Mouse (Mus musculus): ENCODE measurements at regions not wholly inside any gene's neighbourhood (a gene's known extent, or its start where the extent isn't known, plus 50 kb on each side); places are given as distances from the start of the nearest gene placed in this dataset.

DNA sequence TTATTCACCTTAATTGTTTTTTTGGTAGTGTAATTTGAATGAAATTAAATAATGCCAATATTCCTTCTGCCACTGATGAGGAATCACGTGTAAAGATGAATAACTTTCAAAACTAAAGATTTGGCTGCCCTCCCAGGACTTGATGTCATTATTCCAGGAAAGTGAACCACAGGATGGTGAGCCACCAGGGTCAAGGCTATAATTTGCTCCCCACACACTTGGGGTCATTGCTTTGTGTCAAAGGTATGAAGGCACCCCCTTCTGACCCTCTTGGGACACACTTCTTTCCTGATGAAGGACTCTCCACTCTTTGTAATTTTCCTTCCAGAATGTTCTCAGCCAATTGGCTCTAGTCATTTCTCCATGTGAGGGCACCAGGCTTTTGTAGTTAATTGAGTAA lies 313.4 kb downstream of the Gm11011 start:
- Histone ChIP-seq H3K4me2 (no peak overlapping the region), H3K9me3 (replicated peaks) (no peaks in the 10 kb centered on the region), H3K4me3 (replicated peaks) (no peak overlapping the region), H3K36me3 (no peaks in the 10 kb centered on the region), H3K9ac (replicated peaks) (no peak overlapping the region), H3K4me1 (peaks cover 8% of the 10 kb centered on the region; the same call in 1 of the 2 replicates), H3K27me3 (replicated peaks) (no peaks in the 10 kb centered on the region), H3K27ac (replicated peaks) (no peak overlapping the region)
- 78% methylated on average over 1 of the region's 1 CpGs for WGBS
- ATAC-seq (ENCODE audit: low FRiP score): no peak

DNA sequence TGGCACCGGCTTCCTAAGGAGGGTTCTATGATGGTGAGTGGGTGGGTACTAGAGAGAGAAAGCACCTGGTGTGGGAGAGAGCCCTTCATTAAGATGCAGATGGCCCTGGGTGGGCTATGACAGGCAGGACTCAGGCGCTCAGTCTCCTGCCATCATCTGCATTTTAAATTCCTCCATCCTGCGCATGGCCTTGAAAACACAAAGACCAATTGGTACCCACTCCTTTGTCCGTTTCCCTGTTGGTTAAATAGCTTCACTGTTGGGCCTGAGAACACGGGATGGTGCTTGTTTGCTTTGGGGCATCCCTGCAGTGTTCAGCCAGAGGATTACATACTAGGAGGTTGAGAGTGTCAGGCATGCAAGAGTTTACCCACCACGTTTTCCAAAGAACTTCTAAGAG lies 314.9 kb downstream of the Gm11011 start:
- Histone ChIP-seq H3K4me1 (peaks cover 8% of the 10 kb centered on the region; the same call in 1 of the 2 replicates), H3K9me3 (replicated peaks) (no peaks in the 10 kb centered on the region), H3K27me3 (replicated peaks) (no peaks in the 10 kb centered on the region), H3K4me3 (replicated peaks) (no peak overlapping the region), H3K27ac (replicated peaks) (no peak overlapping the region), H3K9ac (replicated peaks) (no peak overlapping the region), H3K4me2 (no peak overlapping the region), H3K36me3 (no peaks in the 10 kb centered on the region)
- ATAC-seq (ENCODE audit: low FRiP score): no peak
- 18% methylated on average over 6 of the region's 6 CpGs for WGBS

DNA sequence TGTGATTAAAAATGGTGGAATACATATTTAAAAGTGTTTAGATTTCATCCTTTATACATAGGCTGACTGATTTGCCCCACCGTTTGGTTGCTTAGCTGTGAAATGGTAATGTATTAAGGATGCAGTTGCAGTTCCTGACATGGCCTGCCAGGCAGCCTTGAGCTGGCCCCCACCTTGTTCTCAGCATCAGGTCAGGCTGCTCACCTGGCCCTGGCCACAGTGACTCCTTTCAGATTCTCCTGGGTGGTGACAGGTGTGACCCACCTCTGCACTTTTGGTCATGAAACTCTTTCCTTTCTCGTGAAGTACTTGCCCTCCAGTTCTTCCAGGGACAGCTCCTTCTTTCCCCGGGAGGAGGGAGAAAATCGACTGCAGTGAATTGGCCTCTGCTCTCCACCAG lies 315.5 kb downstream of the Gm11011 start:
- Histone ChIP-seq H3K27me3 (replicated peaks) (no peaks in the 10 kb centered on the region), H3K9ac (replicated peaks) (no peak overlapping the region), H3K36me3 (no peaks in the 10 kb centered on the region), H3K4me2 (no peak overlapping the region), H3K27ac (replicated peaks) (no peak overlapping the region), H3K4me1 (peaks cover 8% of the 10 kb centered on the region; the same call in 1 of the 2 replicates), H3K4me3 (replicated peaks) (no peak overlapping the region), H3K9me3 (replicated peaks) (no peaks in the 10 kb centered on the region)
- ATAC-seq (ENCODE audit: low FRiP score): no peak
- 40% methylated on average over 4 of the region's 4 CpGs for WGBS

DNA sequence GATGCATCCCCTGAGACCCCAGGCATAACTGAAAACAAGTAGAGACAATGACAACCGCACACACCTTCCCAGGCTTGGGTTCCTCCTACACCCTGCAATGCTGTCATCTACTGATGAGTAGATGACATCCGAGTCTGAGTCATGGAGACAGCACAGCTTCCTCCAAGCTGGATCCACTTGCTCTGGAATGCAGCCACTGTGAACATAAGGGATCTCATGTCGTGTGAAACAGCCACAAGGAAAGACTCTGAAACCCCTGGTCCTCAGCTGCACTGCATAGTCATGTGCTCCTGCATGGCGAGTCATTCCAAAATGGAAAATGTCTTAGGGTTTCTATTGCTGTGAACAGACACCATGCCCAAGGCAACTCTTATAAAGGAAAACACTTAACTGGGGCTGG lies 305.2 kb upstream of the Zfp64 start:
- no peaks in the 10 kb centered on the region for H3K36me3 ChIP-seq
- no peaks in the 10 kb centered on the region for H3K4me1 ChIP-seq
- no peaks in the 10 kb centered on the region for H3K9me3 ChIP-seq (replicated peaks)
- no peaks in the 10 kb centered on the region for H3K27me3 ChIP-seq (replicated peaks)
- WGBS: 86% methylated on average over 4 of the region's 4 CpGs
- H3K4me2 ChIP-seq: no peak overlapping the region
- H3K27ac ChIP-seq (replicated peaks): no peak overlapping the region
- H3K4me3 ChIP-seq (replicated peaks): no peak overlapping the region
- H3K9ac ChIP-seq (replicated peaks): no peak overlapping the region
- ATAC-seq (ENCODE audit: low FRiP score): no peak

DNA sequence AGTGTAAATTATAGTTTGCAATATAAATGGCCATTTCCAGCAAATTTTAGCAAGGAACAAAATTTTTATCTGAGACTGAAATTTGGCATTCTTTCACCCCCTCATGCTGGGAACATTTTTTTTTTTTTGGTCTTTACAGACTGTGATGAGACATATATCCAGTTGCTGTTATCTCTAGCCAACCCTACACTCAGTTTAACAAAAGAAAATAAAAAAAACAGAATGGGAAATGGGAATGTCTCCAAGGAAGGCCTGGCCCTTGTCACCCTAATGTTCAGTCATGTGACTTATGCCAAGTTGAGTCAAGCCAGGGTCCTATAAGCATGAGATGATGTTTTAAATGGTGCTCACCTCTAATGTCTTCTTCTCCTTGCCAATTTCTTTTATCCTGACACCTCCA lies 289.2 kb upstream of the Zfp64 start:
- no peak overlapping the region for H3K27ac ChIP-seq (replicated peaks)
- 0 out of 2 replicates have a peak, but pooled peaks cover 1% of the 10 kb centered on the region for H3K4me1 ChIP-seq
- no peak for ATAC-seq (ENCODE audit: low FRiP score)
- H3K9ac ChIP-seq (replicated peaks): no peak overlapping the region
- no peaks in the 10 kb centered on the region for H3K27me3 ChIP-seq (replicated peaks)
- no peaks in the 10 kb centered on the region for H3K9me3 ChIP-seq (replicated peaks)
- H3K4me3 ChIP-seq (replicated peaks): no peak overlapping the region
- no peaks in the 10 kb centered on the region for H3K36me3 ChIP-seq
- H3K4me2 ChIP-seq: no peak overlapping the region

DNA sequence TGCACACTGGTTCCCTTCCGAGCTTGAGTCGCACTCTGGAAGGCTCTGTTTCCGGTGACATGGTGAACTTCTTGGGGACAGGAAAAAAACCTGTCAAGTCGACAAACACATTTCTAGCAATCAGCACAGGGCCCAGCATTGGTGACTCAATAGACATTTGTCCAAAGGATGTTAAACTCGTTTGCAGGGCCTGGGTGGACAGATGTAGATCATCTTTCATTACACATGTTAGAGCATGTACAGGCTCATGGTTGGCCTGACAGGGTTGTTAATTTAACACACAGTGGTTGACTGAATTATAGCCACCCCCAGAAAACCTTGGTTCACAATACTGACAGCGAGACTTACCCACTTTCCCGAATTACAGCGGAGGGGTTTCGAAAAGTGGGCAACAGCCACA lies 288.6 kb upstream of the Zfp64 start:
- H3K27me3 ChIP-seq (replicated peaks): no peaks in the 10 kb centered on the region
- 0 out of 2 replicates have a peak, but pooled peaks cover 6% of the 10 kb centered on the region for H3K4me1 ChIP-seq
- no peaks in the 10 kb centered on the region for H3K9me3 ChIP-seq (replicated peaks)
- no peak overlapping the region for H3K27ac ChIP-seq (replicated peaks)
- no peaks in the 10 kb centered on the region for H3K36me3 ChIP-seq
- WGBS: 93% methylated on average over 9 of the region's 9 CpGs
- no peak for ATAC-seq (ENCODE audit: low FRiP score)
- no peak overlapping the region for H3K4me3 ChIP-seq (replicated peaks)
- no peak overlapping the region for H3K9ac ChIP-seq (replicated peaks)
- no peak overlapping the region for H3K4me2 ChIP-seq

DNA sequence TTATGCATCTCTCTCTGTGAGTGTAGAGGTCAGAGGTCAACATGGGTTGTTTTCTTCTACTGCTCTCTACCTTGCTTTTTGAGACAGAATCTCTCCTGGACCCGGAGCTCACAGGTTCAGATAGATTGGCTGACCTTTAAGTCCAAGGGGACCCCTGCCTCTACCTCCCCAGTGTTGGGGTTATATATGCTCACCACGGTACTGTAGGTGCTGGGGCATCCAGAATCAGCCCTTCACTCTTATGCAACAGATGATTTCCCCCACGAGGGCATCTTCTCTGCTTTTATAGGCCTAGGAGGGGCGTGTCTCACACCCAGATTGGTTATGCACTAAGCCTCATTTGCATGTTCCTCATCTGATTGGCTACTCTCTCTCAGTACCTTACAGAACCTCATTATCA lies 282.5 kb upstream of the Zfp64 start:
- 92% methylated on average over 4 of the region's 4 CpGs for WGBS
- H3K4me2 ChIP-seq: no peak overlapping the region
- ATAC-seq (ENCODE audit: low FRiP score): no peak

DNA sequence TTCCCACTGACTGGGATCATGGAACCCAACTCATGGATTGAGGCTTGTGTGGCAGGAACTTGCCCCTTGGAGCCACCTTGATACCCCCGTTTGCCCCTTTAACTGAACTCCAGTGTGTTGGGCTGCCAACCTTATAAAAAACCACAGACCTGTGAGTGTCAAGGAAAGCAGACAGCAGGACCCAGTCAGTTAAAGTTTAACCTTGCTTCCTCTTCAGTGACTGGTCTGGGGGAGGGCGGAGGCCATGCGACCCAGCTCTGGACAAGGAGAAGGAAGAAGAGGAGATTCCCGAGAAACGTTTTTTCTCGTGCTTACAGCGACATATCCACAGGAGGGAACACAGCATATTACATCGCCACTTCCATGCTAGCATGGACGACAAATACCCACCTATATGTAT lies 281.9 kb upstream of the Zfp64 start:
- 87% methylated on average over 9 of the region's 9 CpGs for WGBS
- H3K4me1 ChIP-seq: peaks cover 6% of the 10 kb centered on the region; the same call in 1 of the 2 replicates

More for the DNA sequence above, 282.5 kb upstream of the Zfp64 start:
- Histone ChIP-seq H3K9me3 (replicated peaks) (no peaks in the 10 kb centered on the region), H3K27me3 (replicated peaks) (no peaks in the 10 kb centered on the region), H3K4me1 (peaks cover 6% of the 10 kb centered on the region; the same call in 1 of the 2 replicates), H3K4me3 (replicated peaks) (no peak overlapping the region), H3K36me3 (no peaks in the 10 kb centered on the region), H3K27ac (replicated peaks) (no peak overlapping the region), H3K9ac (replicated peaks) (no peak overlapping the region)

DNA sequence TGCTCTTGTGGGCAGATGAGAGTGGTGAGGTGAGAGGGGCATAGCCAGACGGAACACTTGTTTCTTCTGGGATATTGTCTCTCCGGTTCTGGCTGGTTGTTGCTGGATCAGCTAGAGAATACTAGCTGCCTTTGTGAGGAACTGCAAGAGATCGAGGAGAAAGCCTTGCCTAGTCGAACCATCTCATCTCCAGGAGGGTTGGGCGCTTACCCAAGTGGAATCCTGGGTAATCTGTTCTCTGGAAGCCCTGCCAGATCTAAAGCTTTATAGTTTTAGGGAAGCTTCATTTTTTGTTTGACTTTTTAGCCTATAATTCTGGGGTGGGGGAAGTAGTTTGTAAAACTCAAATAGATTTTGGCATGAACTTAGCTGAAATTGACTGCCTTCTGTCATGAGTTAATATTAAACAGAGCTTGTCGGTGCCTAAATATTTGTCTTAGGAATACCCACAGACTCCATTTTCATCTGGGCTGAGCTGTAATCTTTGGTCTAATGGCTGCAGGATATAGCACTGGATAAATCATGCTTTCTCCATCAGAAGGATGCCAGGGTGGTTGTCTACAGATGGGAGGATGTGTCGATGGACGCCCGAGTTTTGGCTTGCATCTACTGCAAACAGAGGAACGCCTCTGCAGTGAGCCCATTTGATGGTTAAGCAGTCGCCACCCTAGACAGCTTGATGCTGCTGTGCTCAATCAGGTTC lies 279.1 kb upstream of the Zfp64 start:
- no peak overlapping the region for H3K4me2 ChIP-seq
- WGBS: 80% methylated on average over 11 of the region's 11 CpGs

More for the DNA sequence above, 281.9 kb upstream of the Zfp64 start:
- Histone ChIP-seq H3K4me2 (no peak overlapping the region), H3K9ac (replicated peaks) (no peak overlapping the region), H3K27ac (replicated peaks) (no peak overlapping the region), H3K4me3 (replicated peaks) (no peak overlapping the region), H3K27me3 (replicated peaks) (no peaks in the 10 kb centered on the region), H3K9me3 (replicated peaks) (no peaks in the 10 kb centered on the region), H3K36me3 (no peaks in the 10 kb centered on the region)
- no peak for ATAC-seq (ENCODE audit: low FRiP score)

DNA sequence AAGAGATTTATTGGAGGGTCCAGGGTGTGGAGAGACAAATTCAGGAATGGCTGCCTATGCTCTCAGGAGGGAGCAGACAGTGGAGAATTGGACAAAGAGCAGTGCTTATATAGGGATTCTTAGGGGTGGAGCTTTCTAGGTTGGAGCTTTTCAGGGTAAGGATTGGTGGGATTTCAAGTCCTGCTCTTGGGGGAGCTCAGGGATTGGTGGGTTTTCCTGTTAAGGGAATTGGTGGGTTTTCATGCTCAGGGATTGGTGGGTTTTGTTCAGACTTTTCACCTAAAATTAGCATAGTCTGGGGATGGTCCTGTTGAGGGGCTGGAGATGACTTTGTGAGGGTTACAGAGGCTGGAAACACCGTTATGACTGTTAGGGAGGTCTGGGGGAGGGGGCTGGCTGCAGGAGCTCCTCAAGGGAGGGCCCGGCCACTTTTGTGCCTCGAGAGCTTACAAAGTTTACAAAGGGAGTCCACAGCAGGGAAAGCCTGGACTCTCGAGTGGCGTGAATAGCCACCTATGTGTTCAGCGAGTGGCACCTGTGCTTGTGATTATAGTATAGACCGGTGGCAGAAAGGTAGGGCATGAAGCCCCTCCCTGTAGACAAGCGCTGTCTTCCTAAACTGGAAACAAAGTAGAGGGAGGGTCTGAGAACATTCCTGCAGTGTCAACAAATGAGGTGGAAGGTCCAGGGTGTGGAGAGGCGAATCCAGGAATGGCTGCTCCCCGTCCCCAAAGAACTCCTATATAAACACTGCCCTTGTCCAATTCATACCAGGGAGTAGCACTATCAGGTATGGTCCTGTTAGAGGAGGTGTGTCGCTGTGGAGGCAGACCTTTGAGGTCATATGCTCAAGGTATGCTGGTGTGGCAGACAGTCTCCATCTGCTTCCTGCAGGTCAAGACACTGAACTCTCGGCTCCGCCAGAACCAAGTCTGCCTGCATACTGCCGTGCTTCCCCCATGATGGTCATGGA lies 278.1 kb upstream of the Zfp64 start:
- 85% methylated on average over 14 of the region's 14 CpGs for WGBS
- Histone ChIP-seq H3K9ac (replicated peaks) (no peak overlapping the region), H3K4me2 (no peak overlapping the region), H3K9me3 (replicated peaks) (no peaks in the 10 kb centered on the region), H3K27me3 (replicated peaks) (no peaks in the 10 kb centered on the region), H3K27ac (replicated peaks) (no peak overlapping the region), H3K36me3 (no peaks in the 10 kb centered on the region), H3K4me1 (no peaks in the 10 kb centered on the region; the same call in 1 of the 2 replicates), H3K4me3 (replicated peaks) (no peak overlapping the region)
- no peak for ATAC-seq (ENCODE audit: low FRiP score)

More for the DNA sequence above, 279.1 kb upstream of the Zfp64 start:
- no peak overlapping the region for H3K9ac ChIP-seq (replicated peaks)
- no peaks in the 10 kb centered on the region for H3K9me3 ChIP-seq (replicated peaks)
- no peaks in the 10 kb centered on the region for H3K36me3 ChIP-seq
- no peak for ATAC-seq (ENCODE audit: low FRiP score)
- no peaks in the 10 kb centered on the region for H3K27me3 ChIP-seq (replicated peaks)
- H3K27ac ChIP-seq (replicated peaks): no peak overlapping the region
- H3K4me1 ChIP-seq: peaks cover 4% of the 10 kb centered on the region; the same call in 1 of the 2 replicates
- no peak overlapping the region for H3K4me3 ChIP-seq (replicated peaks)

DNA sequence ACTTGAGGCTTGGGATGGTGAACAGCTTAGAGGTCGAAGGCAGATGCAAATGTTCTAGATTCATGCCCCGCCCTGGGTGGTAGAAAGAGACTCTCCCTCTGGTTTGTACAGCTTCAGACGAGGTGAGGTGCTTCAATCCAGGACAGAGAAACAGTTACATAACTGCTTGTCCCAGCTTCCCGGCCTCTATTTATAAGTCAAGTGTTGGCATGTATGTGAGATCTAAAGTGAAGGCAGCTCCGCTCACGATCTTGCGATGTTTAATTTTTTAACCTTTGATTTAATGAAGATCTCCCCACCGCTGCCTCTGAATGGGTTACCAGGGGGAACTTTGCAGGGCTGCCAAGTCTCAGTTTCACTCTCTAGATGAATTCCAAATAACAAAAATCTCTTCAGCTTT lies 266.9 kb upstream of the Zfp64 start:
- no peak for ATAC-seq (ENCODE audit: low FRiP score)
- Histone ChIP-seq H3K27ac (replicated peaks) (no peak overlapping the region), H3K4me2 (no peak overlapping the region), H3K9me3 (replicated peaks) (no peaks in the 10 kb centered on the region), H3K4me1 (no peaks in the 10 kb centered on the region; the same call in 1 of the 2 replicates), H3K9ac (replicated peaks) (no peak overlapping the region), H3K27me3 (replicated peaks) (no peaks in the 10 kb centered on the region), H3K4me3 (replicated peaks) (no peak overlapping the region), H3K36me3 (no peaks in the 10 kb centered on the region)
- 84% methylated on average over 8 of the region's 8 CpGs for WGBS

DNA sequence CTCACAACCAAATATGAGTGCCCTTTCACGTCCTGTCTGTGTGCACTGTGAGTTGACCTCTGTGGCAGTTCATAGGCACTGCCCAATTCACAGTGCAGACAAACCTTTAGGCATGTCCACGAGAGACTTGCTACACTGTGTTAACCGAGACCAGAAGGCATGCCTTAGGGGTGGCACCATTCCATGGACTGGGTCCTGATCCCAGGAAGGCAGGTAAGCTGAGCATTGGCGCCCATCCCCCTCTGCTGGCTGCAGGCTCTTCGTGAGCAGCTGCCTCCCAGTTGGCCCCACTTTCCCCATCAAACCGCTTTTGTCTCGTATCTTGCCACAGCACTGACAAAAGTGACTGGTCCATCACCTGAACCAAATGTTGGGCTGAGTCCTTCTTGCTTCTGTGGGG lies 265.8 kb upstream of the Zfp64 start:
- ATAC-seq (ENCODE audit: low FRiP score): no peak
- Histone ChIP-seq H3K4me3 (replicated peaks) (no peak overlapping the region), H3K4me2 (no peak overlapping the region), H3K9ac (replicated peaks) (no peak overlapping the region), H3K9me3 (replicated peaks) (no peaks in the 10 kb centered on the region), H3K27ac (replicated peaks) (no peak overlapping the region), H3K36me3 (no peaks in the 10 kb centered on the region), H3K27me3 (replicated peaks) (no peaks in the 10 kb centered on the region), H3K4me1 (peaks cover 6% of the 10 kb centered on the region; the same call in 1 of the 2 replicates)
- WGBS: 78% methylated on average over 7 of the region's 7 CpGs
